In genomic region chr11:71773986-71774767, GRCm38 (mm10) we compare ENCODE assay signal across 11 mouse cellular contexts. TPM values are rescaled to one million over a fixed set of nuclear protein-coding genes. Genes with fewer than 3 reads are reported as not detected.
DNase-seq lines count a peak whose midpoint lies in the region; ATAC-seq and TF ChIP-seq lines count a peak whose summit lies in the region.
"Had no signal": no experiment of that assay in that cellular context is flagged by ENCODE, and none has a peak within 500 bp of the region (broad histone marks: within the 10 kb centered on the region; RNA-seq: fewer than 3 reads in every experiment).

No protein-coding gene starts in this region.

- H3K4me2 ChIP-seq in heart, postnatal 0 days (ENCODE audit: low read depth, low read length), result peak overlapping the region; percentile 4; the same call in 1 of the 2 replicates

- no peak for ATAC-seq in heart, postnatal 0 days (ENCODE audit: insufficient read depth, low read depth)

- H3K4me1 ChIP-seq in heart, embryonic 10.5 days, result peaks cover 18% of the 10 kb centered on the region
- no peaks in the 10 kb centered on the region for H3K4me1 ChIP-seq in heart, postnatal 0 days (ENCODE audit: control insufficient read depth, insufficient read depth)

- no peaks in the 10 kb centered on the region for H3K36me3 ChIP-seq in heart, embryonic 10.5 days
- H3K36me3 ChIP-seq in heart, postnatal 0 days (replicated peaks; ENCODE audit: control insufficient read depth, insufficient read depth, low read length), result no peaks in the 10 kb centered on the region

- WGBS in heart, embryonic 10.5 days, result 11% methylated on average over 16 of the region's 16 CpGs
- 7% methylated on average over 16 of the region's 16 CpGs for WGBS in heart, postnatal 0 days

- H3K27ac ChIP-seq in heart, embryonic 10.5 days, result no peak overlapping the region
- peak overlapping the region; percentile 38 for H3K27ac ChIP-seq in heart, postnatal 0 days (ENCODE audit: low read depth)

- no peak overlapping the region for H3K4me3 ChIP-seq in heart, embryonic 10.5 days
- H3K4me3 ChIP-seq in heart, postnatal 0 days (ENCODE audit: low read depth, low read length), result no peak overlapping the region

- no peak for TF ChIP-seq EP300 in heart, postnatal 0 days (IDR thresholded peaks at IDR 0.05; ENCODE audit: low read depth)

- TF ChIP-seq CTCF in heart, postnatal 0 days (IDR thresholded peaks at IDR 0.05; ENCODE audit: low read depth), result no peak

- H3K9ac ChIP-seq in heart, postnatal 0 days (replicated peaks; ENCODE audit: low read depth, low read length), result no peak overlapping the region

- intact Hi-C loops in gastrocnemius, postnatal 36 days (cut with DNase I), result no loop called here

- H3K27me3 ChIP-seq in heart, embryonic 10.5 days (ENCODE audit: insufficient read depth, poor library complexity, severe bottlenecking), result peaks cover 32% of the 10 kb centered on the region
- H3K27me3 ChIP-seq in heart, postnatal 0 days (ENCODE audit: control insufficient read depth, insufficient read depth, low read length), result 0 out of 2 replicates have a peak, but pooled peaks cover 5% of the 10 kb centered on the region

- H3K9me3 ChIP-seq in heart, embryonic 10.5 days, result no peaks in the 10 kb centered on the region
- H3K9me3 ChIP-seq in heart, postnatal 0 days (replicated peaks; ENCODE audit: control insufficient read depth, low read length), result no peaks in the 10 kb centered on the region

- DNase-seq in heart, adult 18-20 months, result peak; percentile 50 to 75
- DNase-seq in heart, embryonic 10.5 days (ENCODE audit: low spot score), result no peak
- peak; percentile 33 for DNase-seq in ES-CJ7 (ENCODE audit: low read depth, low spot score)
- DNase-seq in heart, postnatal 0 days (ENCODE audit: low spot score), result no peak
- peak; percentile 58 to 59 for DNase-seq in kidney, postnatal 36 days
- no peak for DNase-seq in spleen, postnatal 10 days (ENCODE audit: low spot score in 2 of 2)
- no peak for DNase-seq in layer of hippocampus, adult 9-10 months (ENCODE audit: low spot score)
- no peak for DNase-seq in gastrocnemius, postnatal 36 days

RNA-seq across cellular contexts. Expression of gene Wscd1, which starts 24.5 kb away (rescaled TPM):
- 1 to 10 TPM; 6.7 to 7.2 TPM for total RNA-seq in heart, adult 18-20 months (2021)
- polyA plus RNA-seq in heart, embryonic 10.5 days (2016; fragmentation: Nextera tagmentation; extraction: Ambion mirVana), result 3.1 and 3.3 TPM in 2 replicates
- 14.1 and 25.0 TPM in 2 replicates for total RNA-seq in heart, postnatal 0 days (2014; rRNA removed; ENCODE audit: low replicate concordance)
- polyA plus RNA-seq in heart, postnatal 0 days (2015; fragmentation: Nextera tagmentation; extraction: Ambion mirVana), result 4.0 and 4.3 TPM in 2 replicates
- 1 to 10 TPM; 2.8 to 3.6 TPM for total RNA-seq in gastrocnemius, postnatal 36 days (2021)
- total RNA-seq: CH12.LX; common myeloid progenitor, adult 5-6 weeks; granulocyte monocyte progenitor cell, adult 5-6 weeks had no signal

Comparison
In these comparisons a context has a peak if more than half of its experiments do, and no peak if none do; other contexts are left out.
1. DNase-seq: peak in heart, adult 18-20 months (2 of 2), ES-CJ7 (single experiment) and kidney, postnatal 36 days (2 of 2); none in heart, embryonic 10.5 days (single experiment), heart, postnatal 0 days (single experiment), spleen, postnatal 10 days (0 of 2), layer of hippocampus, adult 9-10 months (single experiment) and gastrocnemius, postnatal 36 days (0 of 2).